Mouse (Mus musculus) spleen, postnatal 36 days (tissue): ENCODE results near the gene Ifitm1.
"Not testable (repeated sequence)": the region's sequence is repeated elsewhere in the genome, so short reads cannot be mapped to it uniquely, and the experiment has no call there.

Experiments
- DNase-seq, 2 experiments: peaks; one replicate each; pipeline ENCODE4 v3.0.0; 2022; ENCODE audit warnings: low spot score in 2 of 2, mixed read lengths in 1 of 2

Gene Ifitm1

DNA sequence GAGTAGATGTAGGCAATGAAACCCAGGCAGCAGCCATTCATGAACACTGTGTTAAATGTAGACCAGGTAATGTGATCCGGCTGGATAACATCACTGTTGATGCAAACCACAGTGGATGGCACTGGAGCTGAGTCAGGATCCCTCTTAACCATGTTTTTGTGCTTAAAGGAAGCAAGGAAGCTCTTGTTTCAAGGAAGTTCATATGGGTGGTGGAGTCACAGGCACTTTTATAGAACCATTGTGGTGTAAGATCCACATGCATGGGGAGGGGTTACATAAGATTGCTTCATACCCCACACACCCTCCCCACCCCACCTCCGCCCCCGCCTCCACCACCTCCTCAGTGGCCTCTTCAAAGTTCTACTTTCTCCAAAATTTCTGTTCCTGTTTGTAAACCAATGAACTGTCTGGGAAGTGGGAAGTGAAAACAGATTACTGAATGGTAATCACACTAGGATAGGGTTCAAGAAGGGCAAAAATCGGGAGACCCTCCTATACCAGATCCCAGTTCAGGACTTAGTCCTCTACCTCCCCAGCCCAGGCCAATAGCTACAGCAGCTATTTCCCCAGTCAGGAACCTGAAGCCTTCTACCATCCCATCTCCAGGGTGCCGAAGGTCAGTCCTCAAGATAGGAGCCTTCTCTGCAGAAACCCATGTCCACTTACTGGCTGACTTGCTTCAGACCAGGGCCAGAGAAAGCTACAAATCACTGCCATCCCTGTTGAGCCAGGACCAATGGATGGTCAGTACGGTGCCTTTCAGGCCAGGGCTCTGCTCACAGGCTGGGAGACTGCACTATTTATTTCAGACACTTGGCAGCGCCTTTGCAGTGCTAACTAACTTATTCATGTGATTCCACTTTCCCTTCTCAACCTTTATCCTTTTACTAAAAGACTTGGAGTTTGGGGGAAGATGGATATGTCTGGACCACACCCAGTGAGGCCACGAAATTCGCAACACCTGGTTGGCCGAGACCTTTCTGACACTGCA is 50.0 kb downstream of the Ifitm1 start:
- DNase-seq, result no peak

DNA sequence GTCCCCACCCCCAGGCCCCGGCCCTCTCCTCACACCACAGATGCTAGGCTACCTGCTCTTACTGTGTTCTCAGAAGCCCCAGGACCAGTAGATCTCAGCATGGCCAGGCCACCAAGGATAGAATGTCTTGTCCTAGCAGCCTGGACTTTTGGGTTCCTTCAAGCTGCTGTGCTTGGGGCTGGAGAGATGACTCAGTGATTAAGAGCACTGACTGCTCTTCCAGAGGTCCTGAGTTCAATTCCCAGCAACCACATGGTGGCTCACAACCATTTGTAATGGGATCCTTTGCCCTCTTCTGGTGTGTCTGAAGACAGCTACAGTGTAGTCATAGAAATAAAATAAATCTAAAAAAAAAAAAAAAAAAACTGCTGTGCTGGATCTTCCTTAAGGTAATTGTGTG is 50.8 kb downstream of the Ifitm1 start, which contains the start of gene Ifitm6:
Ifitm6 (minus strand) TSS at position 101 of the 400 bp plus-strand sequence.
- not testable (repeated sequence) for DNase-seq

DNA sequence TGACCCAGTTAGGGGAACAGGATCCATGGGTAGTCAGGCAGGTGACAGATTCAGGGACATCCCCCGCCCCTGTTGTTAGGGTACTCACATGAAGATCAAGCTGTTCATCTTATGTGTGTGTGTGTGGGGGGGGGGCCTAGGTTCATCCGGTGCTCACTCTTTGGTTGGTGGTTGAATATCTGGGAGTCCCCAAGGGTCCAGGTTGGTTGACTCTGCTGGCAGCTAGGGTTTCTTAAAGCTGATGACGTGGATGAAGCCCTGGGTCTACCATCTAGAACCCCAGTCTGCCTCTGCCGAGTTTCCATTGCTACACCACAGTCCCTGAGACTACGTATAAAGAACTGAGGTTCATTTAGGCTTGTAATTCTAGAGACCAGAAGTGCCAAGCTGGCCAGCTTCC is 52.0 kb downstream of the Ifitm1 start:
- DNase-seq, result no peak
